Mouse (Mus musculus) MEL (cell line): ENCODE measurements around the gene Kazn. TPM values are rescaled to one million over a fixed set of nuclear protein-coding genes. Genes with fewer than 3 reads are reported as not detected.

Experiments
- DNase-seq: peaks from one replicate; pipeline ENCODE4 v3.0.0; 2011; ENCODE audit warnings: low read depth, low spot score
- H3K27ac ChIP-seq: 2 replicates; pipeline ENCODE4 v1.5.1; 2012; ENCODE audit warnings: low read depth, mild to moderate bottlenecking, control low read depth, low read length, moderate library complexity; ENCODE audit not compliant: control insufficient read depth
- H3K27me3 ChIP-seq, 2 experiments: fragments of 150-350 bp in 1 of 2; sonication (generic) in 1 of 2; 2 replicates each; pipeline ENCODE4 v1.6.1; 2012; ENCODE audit warnings: low read length in 2 of 2, mild to moderate bottlenecking in 2 of 2, improper control_type of control experiment in 1 of 2, moderate library complexity in 1 of 2; ENCODE audit not compliant: insufficient read depth in 2 of 2, control insufficient read depth in 1 of 2
- H3K36me3 ChIP-seq, 2 experiments: 2 replicates each; pipeline ENCODE4 v1.6.1; 2012 to 2014; ENCODE audit warnings: low read length in 2 of 2, improper control_type of control experiment in 1 of 2, inconsistent platforms in 1 of 2, mild to moderate bottlenecking in 1 of 2; ENCODE audit not compliant: insufficient read depth in 2 of 2, control insufficient read depth in 1 of 2
- H3K4me1 ChIP-seq, 2 experiments: fragments of 150-350 bp in 1 of 2; sonication (generic) in 1 of 2; 2 replicates each; pipeline ENCODE4 v1.6.1; 2012; ENCODE audit warnings: low read length in 2 of 2, improper control_type of control experiment in 1 of 2, mild to moderate bottlenecking in 1 of 2; ENCODE audit not compliant: insufficient read depth in 2 of 2, control insufficient read depth in 1 of 2
- H3K4me3 ChIP-seq, 2 experiments: fragments of 150-350 bp in 1 of 2; sonication (generic) in 1 of 2; 2 replicates each; pipeline ENCODE4 v1.5.1; 2012; ENCODE audit warnings: low read depth in 2 of 2, low read length in 2 of 2, mild to moderate bottlenecking in 2 of 2, moderate library complexity in 2 of 2, control low read depth in 1 of 2, improper control_type of control experiment in 1 of 2; ENCODE audit not compliant: control insufficient read depth in 1 of 2, insufficient read depth in 1 of 2
- H3K79me2 ChIP-seq: 2 replicates; pipeline ENCODE4 v1.6.1; 2012; ENCODE audit warnings: mild to moderate bottlenecking, low read length, moderate library complexity; ENCODE audit not compliant: control insufficient read depth, poor library complexity, insufficient read depth
- H3K9ac ChIP-seq: 2 replicates; pipeline ENCODE4 v1.6.1; 2012; ENCODE audit warnings: low read depth, mild to moderate bottlenecking, control low read depth, low read length, moderate library complexity; ENCODE audit not compliant: control insufficient read depth, poor library complexity, severe bottlenecking
- H3K9me3 ChIP-seq: fragments of 150-350 bp; sonication (generic); replicated peaks from 2 replicates; pipeline ENCODE4 v1.6.1; 2012; ENCODE audit warnings: mild to moderate bottlenecking, low read length, improper control_type of control experiment, moderate library complexity; ENCODE audit not compliant: insufficient read depth
- CTCF ChIP-seq, 3 experiments: IDR thresholded peaks in 2 of 3; conservative IDR thresholded peaks in 1 of 3; 2 replicates each; pipeline ENCODE4 v1.5.1; 2011 to 2012; ENCODE audit warnings: low read length in 3 of 3, low read depth in 2 of 3, mild to moderate bottlenecking in 2 of 3, improper control_type of control experiment in 1 of 3, inconsistent platforms in 1 of 3, mixed read lengths in 1 of 3, moderate library complexity in 1 of 3; ENCODE audit not compliant: control insufficient read depth in 1 of 3, insufficient read depth in 1 of 3, poor library complexity in 1 of 3, severe bottlenecking in 1 of 3
- E2F4 ChIP-seq: IDR thresholded peaks from 2 replicates; pipeline ENCODE4 v1.6.1; 2011; ENCODE audit warnings: low read depth, low read length, improper control_type of control experiment, borderline replicate concordance
- ELF1 ChIP-seq: IDR thresholded peaks from 2 replicates; pipeline ENCODE4 v1.6.1; 2014; ENCODE audit warnings: low read depth, mild to moderate bottlenecking, inconsistent platforms, low read length, improper control_type of control experiment, moderate library complexity
- ETS1 ChIP-seq: IDR thresholded peaks from 2 replicates; pipeline ENCODE4 v1.6.1; 2012; ENCODE audit warnings: low read depth, mild to moderate bottlenecking, inconsistent platforms, low read length, improper control_type of control experiment, moderate library complexity
- GABPA ChIP-seq: IDR thresholded peaks from 2 replicates; pipeline ENCODE4 v1.6.1; 2012; ENCODE audit warnings: low read depth, mild to moderate bottlenecking, inconsistent platforms, low read length, improper control_type of control experiment, moderate library complexity
- GATA1 ChIP-seq: IDR thresholded peaks from 2 replicates; pipeline ENCODE4 v1.6.1; 2011; ENCODE audit warnings: low read depth, low read length, improper control_type of control experiment
- MAFK ChIP-seq: IDR thresholded peaks from 2 replicates; pipeline ENCODE4 v1.6.1; 2011; ENCODE audit warnings: low read depth, mild to moderate bottlenecking, low read length, improper control_type of control experiment, borderline replicate concordance
- MAX ChIP-seq: IDR thresholded peaks from 2 replicates; pipeline ENCODE4 v1.6.1; 2011; ENCODE audit warnings: low read length, improper control_type of control experiment
- MAZ ChIP-seq: IDR thresholded peaks from 2 replicates; pipeline ENCODE4 v1.6.1; 2012; ENCODE audit warnings: low read depth, mild to moderate bottlenecking, inconsistent platforms, low read length, improper control_type of control experiment
- MEF2A ChIP-seq: IDR thresholded peaks from 2 replicates; pipeline ENCODE4 v1.6.1; 2014; ENCODE audit warnings: low read depth, mild to moderate bottlenecking, inconsistent platforms, low read length, improper control_type of control experiment; ENCODE audit not compliant: poor library complexity, insufficient replicate concordance, severe bottlenecking; ENCODE audit errors: extremely low read depth
- MXI1 ChIP-seq: IDR thresholded peaks from 2 replicates; pipeline ENCODE4 v1.6.1; 2011; ENCODE audit warnings: mild to moderate bottlenecking, low read depth, low read length, improper control_type of control experiment
- NELFE ChIP-seq: IDR thresholded peaks from 2 replicates; pipeline ENCODE4 v1.6.1; 2011; ENCODE audit warnings: low read depth, low read length, improper control_type of control experiment
- NRF1 ChIP-seq: IDR thresholded peaks from 2 replicates; pipeline ENCODE4 v1.6.1; 2014; ENCODE audit warnings: low read depth, mild to moderate bottlenecking, inconsistent platforms, low read length, improper control_type of control experiment, moderate library complexity; ENCODE audit not compliant: poor library complexity, insufficient read depth, severe bottlenecking
- POLR2A ChIP-seq, 2 experiments: IDR thresholded peaks; 2 replicates each; pipeline ENCODE4 v1.6.1; 2011 to 2012; ENCODE audit warnings: low read length in 2 of 2, mild to moderate bottlenecking in 2 of 2, control low read depth in 1 of 2, improper control_type of control experiment in 1 of 2, low read depth in 1 of 2, moderate library complexity in 1 of 2; ENCODE audit not compliant: control insufficient read depth in 1 of 2, insufficient read depth in 1 of 2, poor library complexity in 1 of 2
- RCOR1 ChIP-seq: IDR thresholded peaks from 2 replicates; pipeline ENCODE4 v1.6.1; 2012; ENCODE audit warnings: low read depth, mild to moderate bottlenecking, inconsistent platforms, low read length, improper control_type of control experiment
- SMC3 ChIP-seq: IDR thresholded peaks from 2 replicates; pipeline ENCODE4 v1.6.1; 2011; ENCODE audit warnings: low read depth, low read length, improper control_type of control experiment
- TAL1 ChIP-seq: IDR thresholded peaks from 2 replicates; pipeline ENCODE4 v1.6.1; 2012; ENCODE audit warnings: mild to moderate bottlenecking, inconsistent platforms, low read length, moderate library complexity, mixed read lengths
- TCF12 ChIP-seq: IDR thresholded peaks from 2 replicates; pipeline ENCODE4 v1.6.1; 2014; ENCODE audit warnings: low read depth, mild to moderate bottlenecking, inconsistent platforms, low read length, improper control_type of control experiment, moderate library complexity
- USF1 ChIP-seq: IDR thresholded peaks from 2 replicates; pipeline ENCODE4 v1.6.1; 2014; ENCODE audit warnings: low read depth, mild to moderate bottlenecking, inconsistent platforms, low read length, improper control_type of control experiment, moderate library complexity
- ZMIZ1 ChIP-seq: IDR thresholded peaks from 2 replicates; pipeline ENCODE4 v1.6.1; 2012; ENCODE audit warnings: low read depth, mild to moderate bottlenecking, inconsistent platforms, low read length, improper control_type of control experiment, moderate library complexity
- polyA plus RNA-seq, 2 experiments: library from polyadenylated mRNA; stranded (reverse) in 1 of 2; unstranded in 1 of 2; fragments of >175 nt in 1 of 2; fragments of >200 nt in 1 of 2; gene quantifications; 2 replicates each; pipeline versions ENCODE4 v1.2.1 to v1.2.4; 2012; ENCODE audit warnings: low replicate concordance in 2 of 2, low read depth in 1 of 2; ENCODE audit not compliant: insufficient read length in 2 of 2, insufficient read depth in 1 of 2, missing spikeins in 1 of 2
- total RNA-seq: library from RNA; depleted of rRNA; stranded (reverse); fragments of 300-350 nt; gene quantifications from 2 replicates; pipeline ENCODE4 v1.2.3, GENCODE M21; 2012

Gene Kazn
- total and polyA plus RNA-seq, 3 experiments: not detected

- TF ChIP-seq MAFK: no peak
- no peak for TF ChIP-seq ELF1
- TF ChIP-seq RCOR1: no peak
- no peak for TF ChIP-seq GATA1
- no peak for TF ChIP-seq USF1
- TF ChIP-seq ETS1: no peak
- no peak for TF ChIP-seq MAX
- TF ChIP-seq CTCF (IDR thresholded peaks at IDR 0.05 in 2 of 3, conservative IDR thresholded peaks at IDR 0.05 in 1 of 3; ENCODE audit: control insufficient read depth in 1 of 3, insufficient read depth in 1 of 3, low read depth in 2 of 3, low read length in 3 of 3, poor library complexity in 1 of 3, severe bottlenecking in 1 of 3): no peak
- no peak for TF ChIP-seq ZMIZ1
- TF ChIP-seq NELFE: no peak
- TF ChIP-seq NRF1: no peak
- TF ChIP-seq E2F4: no peak
- no peak for TF ChIP-seq TCF12
- TF ChIP-seq MEF2A: no peak
- no peak for TF ChIP-seq GABPA
- no peak for TF ChIP-seq MXI1
- TF ChIP-seq SMC3: no peak
- TF ChIP-seq POLR2A (IDR thresholded peaks at IDR 0.05; ENCODE audit: control insufficient read depth in 1 of 2, insufficient read depth in 1 of 2, low read depth in 1 of 2, low read length in 2 of 2, poor library complexity in 1 of 2): no peak
- TF ChIP-seq MAZ: no peak
- no peaks in the 10 kb centered on the region for H3K4me1 ChIP-seq
- H3K9me3 ChIP-seq: no peaks in the 10 kb centered on the region
- no peaks in the 10 kb centered on the region for H3K79me2 ChIP-seq
- DNase-seq: no peak
- H3K4me3 ChIP-seq: no peak overlapping the region
- no peak overlapping the region for H3K9ac ChIP-seq
- H3K27me3 ChIP-seq: no peaks in the 10 kb centered on the region
- no peaks in the 10 kb centered on the region for H3K36me3 ChIP-seq
- H3K27ac ChIP-seq: no peak overlapping the region
These were observed 103.7 kb downstream of the Kazn start for GRCm38 (mm10) chr4:142135515-142135914.

DNA sequence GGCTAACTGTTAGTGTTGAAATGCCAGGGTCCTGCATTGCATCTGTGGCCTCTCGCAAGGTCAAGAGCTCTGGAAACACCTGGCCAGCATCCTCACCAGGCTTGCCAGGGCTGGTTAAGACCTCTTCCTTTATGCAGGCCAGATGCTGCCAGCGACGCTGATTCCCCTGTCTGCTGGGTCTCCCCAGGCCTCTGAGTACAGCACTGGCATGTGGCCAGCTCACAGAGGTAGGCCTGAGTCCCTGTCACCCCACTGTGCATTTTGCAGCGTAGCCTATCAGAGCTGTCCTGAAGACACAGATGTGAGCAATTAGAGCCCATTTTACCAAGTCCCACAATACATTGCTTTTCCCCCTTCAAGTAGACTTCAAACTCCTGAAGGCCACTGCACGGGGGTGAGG lies 109.0 kb downstream of the Kazn start:
- no peaks in the 10 kb centered on the region for H3K9me3 ChIP-seq
- H3K4me1 ChIP-seq: no peaks in the 10 kb centered on the region
- no peak for TF ChIP-seq MAX
- TF ChIP-seq TAL1: no peak
- TF ChIP-seq MXI1: no peak
- no peak overlapping the region for H3K27ac ChIP-seq
- DNase-seq: no peak
- no peaks in the 10 kb centered on the region for H3K79me2 ChIP-seq
- H3K36me3 ChIP-seq: no peaks in the 10 kb centered on the region
- no peaks in the 10 kb centered on the region for H3K27me3 ChIP-seq
- H3K9ac ChIP-seq: no peak overlapping the region
- no peak overlapping the region for H3K4me3 ChIP-seq
